Mouse (Mus musculus): ENCODE results near the gene Disp2.

Disp2 gene

DNA sequence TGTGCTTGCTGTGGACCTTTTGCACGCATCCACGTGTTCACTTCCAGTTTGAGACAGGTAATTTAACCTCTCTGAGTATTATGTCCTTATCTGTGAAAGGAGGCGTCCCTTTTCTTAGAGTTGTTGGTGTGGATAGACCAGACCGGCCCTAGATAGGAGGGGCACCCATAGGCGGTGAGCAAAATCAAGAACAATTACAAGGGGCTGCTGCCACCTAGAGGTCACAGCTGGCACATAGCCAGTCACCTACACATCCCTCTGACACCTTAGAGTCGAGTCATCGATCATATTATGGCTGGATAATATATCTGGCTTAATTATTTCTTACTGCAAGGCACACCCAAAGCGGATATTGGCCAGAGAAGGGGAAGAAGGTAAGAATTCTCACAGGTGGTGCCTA, 19.7 kb upstream of the Disp2 start:
- 47% methylated on average over 8 of the region's 8 CpGs for WGBS

DNA sequence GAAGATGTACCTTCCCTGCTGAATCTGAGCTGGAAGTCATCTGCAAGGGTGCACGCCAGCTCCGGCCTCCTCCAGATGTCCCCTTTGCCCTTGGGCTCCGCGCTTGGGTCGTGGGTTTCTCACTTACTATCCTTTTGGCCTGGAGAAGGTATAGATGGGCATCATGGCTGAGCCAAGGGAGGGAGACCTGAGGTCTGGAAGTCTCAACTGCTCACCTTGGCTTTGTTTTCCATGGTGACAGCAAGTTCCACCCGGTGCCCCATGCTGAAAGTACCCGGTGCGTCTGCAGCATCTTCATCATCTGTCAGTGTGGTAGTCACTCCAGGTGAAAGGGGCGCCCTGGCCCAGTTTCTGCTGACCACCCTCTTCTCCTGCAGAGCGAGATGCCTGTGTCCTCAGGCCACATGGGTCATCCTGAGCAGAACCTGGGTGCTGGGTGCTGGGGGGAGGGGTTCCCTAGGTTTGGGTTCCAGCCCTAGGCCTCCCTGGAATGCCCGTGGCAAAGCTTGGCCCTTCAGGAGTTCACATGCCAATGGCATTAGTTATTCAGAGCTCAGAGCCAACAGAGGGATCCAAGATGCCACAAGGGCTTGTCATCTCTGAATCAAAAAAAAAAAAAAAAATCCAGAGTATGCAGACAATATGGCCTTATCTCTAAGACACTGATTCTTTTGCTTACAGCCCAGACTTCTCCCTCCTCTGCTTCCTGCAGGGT, 19.1 kb upstream of the Disp2 start:
- WGBS: 90% methylated on average over 11 of the region's 11 CpGs

DNA sequence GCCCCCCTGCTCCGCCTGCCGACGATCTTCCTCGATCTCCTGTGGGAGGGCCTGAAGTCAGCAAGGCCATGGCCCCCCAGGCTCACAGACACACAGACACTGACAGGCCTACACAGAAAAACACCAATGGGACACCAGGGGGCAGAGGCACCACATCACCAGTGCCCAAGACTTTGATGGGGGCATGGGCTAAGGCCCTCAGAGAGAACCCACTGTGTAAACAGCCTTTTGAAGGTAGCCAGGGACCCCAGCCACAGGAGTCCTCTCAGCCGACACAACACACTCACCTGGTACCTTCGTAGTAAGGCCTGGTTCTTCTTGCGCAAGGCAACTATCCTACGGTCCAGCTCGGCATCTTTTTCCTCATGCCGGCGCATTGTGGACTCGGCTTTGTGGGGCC, 18.2 kb upstream of the Disp2 start:
- WGBS: 85% methylated on average over 12 of the region's 12 CpGs

DNA sequence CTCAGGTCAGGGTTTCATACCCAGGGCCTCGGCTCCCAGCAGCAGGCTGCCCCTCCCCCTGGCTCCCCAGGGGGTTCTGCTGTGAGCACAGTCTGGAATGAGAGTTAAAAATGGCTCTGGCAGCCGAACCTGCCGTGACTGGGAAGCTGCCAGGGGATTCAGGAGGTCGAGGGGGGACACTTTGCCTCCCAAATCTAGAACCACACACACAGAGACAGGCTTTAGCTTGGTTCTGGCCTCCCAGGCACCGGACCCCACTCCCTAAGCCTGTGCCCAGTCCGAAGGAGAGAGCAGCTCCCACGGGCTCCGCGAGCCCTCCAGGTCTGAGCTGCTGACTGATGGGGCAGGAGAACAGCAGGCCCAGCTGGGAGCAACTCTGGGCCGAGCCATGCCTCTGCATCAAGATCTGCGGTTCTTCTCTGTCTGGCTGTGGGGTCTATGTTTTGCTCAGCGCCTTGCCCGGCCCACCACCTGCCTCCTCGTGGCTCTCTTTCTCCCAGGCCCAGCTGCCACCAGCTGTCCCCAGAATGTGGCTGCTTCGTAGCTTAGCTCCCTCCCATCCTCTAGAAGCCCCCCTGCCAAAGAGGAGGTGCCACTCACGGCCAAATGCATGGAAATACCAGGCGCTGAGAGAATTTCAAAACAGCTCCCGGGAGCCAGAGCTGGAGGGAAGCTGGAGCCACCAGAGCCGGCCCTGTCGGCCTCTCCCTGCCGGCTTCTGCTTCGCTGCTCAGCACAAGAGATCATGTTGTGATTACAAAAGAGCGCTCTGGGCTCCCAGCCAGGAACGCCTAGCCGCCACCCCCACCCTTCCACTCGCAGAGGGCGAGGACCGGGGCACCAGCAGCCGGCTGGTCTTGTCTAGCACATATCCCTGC, 17.4 kb upstream of the Disp2 start, which contains the start of gene Ccdc9b:
Gene Ccdc9b, minus strand, starts transcription at position 756 of the 878 bp plus-strand sequence.
- WGBS: 10% methylated on average over 29 of the region's 29 CpGs

DNA sequence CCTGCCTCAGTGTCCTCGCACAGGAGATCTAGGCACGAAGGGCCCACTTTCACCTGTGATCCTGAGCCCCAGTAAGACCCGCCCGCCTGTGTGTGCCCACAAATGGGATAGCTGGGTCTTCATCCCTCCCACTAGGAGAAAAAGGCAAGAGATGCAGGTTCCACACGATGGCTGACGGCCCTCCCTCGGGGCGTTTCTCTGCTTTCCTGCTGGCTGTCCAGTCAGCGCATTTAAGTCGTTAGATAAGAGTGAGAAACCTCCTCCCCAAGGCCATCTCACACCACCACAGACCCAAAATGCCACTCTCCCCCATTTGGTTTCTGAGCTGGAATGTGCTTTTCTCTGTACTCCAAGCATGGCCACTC, 16.8 kb upstream of the Disp2 start:
- WGBS: 32% methylated on average over 10 of the region's 10 CpGs

DNA sequence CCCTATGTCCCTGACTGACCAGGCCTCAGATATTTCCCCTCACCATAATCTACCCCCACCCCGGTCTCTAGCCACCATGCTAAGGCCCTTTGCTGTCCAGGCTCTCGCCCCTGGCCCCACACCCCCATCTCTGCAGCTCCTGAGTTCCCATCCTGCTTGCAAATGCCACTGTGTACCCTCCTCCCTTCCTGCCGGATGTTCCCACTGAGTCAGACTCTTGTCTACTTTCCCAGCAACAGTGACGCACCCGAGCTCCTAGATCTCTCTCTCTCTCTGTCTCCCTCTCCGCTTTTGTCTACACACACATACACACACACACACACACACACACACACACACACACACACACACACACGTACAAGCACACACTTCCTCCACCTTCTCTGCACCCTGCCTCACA, 16.1 kb upstream of the Disp2 start:
- 43% methylated on average over 7 of the region's 7 CpGs for WGBS

DNA sequence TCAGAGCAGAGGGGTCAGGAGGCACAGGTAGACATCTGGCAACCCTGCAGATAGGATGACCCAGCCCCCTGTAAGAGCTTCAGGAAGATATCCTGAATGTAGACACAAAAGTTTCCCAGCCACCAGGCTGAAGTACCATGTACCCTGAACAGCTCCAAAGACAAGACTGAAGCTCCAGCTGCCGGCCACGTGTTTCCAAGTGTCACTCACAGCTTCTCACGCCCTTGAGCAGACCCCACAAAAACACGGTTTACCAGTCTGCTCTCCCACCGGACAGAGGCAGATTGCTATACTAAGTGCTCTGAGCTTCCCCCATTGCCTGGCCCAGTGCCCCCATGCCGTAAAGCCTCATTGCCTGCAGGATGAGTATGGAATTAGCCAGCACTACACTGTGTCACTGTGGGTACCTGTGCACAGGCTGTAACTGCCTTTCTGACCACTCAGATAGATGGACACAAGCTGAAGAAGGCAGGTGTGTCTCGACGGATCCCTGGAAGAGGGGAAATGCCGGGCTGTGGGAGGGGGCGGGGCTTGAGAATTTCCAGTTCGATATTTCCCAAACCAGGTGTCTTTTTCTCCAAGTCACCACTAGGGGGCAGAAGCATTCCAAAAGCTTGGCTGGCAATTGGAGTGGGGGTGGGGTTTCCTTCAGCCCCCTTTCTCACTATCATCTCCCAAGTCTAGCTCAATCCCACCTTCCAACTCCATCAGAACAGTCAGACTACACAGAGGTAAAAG, 15.3 kb upstream of the Disp2 start:
- 22% methylated on average over 11 of the region's 11 CpGs for WGBS

DNA sequence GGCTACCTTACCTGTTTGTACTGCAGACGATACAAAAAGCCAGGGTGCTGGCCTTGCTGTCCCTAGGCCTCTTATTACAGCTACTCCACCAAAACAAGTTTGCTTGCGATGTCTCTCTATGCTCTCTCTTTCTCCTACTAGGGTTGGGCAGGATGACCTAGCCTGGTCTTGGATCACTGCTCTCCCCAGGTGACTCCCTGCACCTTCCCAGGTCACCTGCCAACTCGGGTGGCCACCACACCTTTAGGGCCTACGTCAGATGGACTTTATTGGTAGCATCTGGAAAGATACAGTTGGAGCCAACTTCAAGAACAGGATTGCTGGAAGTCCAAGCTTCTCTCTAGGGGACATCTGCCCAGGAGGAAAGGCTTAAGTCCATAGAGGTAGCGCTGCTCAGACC, 14.6 kb upstream of the Disp2 start:
- 90% methylated on average over 5 of the region's 5 CpGs for WGBS

DNA sequence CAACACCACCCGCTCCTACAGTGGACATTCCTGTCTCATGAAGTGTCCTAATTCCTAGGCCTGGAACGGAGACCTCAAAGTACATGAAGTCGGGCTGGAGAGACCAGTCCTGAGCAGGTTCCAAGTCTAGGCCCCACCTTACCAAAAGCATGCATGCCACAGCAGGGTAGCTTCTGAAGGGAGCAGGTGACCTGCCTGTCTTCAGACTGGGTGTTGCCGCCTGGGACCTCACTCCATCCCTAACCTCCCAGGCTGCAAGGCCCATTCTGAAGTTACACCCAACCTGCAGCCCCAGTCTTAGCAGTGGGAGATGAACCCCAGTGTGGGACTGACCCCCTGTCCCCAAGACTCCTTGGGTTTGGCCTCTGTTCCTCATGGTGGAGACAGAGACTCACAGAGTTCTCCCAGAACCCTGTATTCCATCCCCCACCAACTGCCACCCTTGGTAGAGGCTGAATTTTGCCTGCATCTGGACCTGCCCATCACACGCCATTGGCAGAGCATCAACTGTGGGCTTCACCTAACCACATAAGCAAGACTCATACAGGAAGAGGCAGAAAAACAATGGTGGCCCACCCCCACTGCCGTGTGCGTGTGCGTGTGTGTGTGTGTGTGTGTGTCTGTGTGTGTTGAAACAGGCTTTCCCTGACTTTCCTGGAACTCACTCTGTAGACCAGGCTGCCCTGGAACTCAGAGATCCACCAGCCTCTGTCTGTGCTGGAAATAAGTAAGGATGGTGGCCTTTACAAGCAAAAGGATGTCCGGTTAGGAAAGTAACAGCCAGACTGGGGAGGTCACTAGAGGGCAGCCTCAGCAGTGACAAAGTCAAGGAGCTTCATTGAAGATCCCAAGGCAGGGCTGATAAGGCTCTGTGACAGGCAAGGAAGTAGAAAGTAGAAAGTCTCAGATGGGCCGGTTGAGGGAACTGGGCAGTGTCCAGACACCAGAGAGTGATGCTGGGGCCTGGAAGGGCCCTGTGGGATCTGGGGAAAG, 13.2 kb upstream of the Disp2 start:
- WGBS: 85% methylated on average over 10 of the region's 10 CpGs

DNA sequence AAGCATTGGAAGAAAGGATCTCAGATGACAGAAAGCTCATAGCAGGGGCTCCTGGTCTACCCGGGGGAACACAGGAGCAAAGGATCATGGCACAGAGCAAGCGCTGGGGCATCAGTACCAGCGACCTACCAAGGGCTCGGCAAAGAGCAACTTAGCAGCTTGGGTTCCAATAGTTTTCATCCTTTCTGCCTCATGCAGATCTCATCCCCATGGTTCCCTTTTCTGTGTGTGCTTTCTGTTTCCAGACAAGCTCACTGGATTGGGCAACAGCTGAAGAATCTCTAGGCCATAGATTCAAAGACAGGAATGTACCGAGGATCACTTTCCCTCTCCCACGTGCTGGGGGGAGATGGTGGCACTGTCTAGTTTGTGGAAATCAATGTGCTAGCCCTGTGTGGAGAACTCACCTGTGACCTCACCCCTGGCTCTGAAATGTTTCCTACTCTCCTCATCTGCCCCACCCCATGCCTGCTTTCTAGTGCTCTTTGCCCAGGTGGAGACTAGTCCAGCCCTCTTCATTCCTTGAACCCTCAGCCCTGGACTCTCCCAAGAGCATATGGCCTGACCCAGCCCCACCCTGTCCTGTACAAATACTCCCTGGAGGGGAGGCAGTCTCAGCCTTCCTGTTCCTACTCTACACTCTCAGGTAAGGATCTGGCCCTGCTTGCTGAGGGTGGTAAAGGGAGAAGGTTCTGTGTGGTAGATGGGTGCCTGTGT, 7.2 kb upstream of the Disp2 start, which contains the start of gene Phgr1:
Gene Phgr1, plus strand, starts transcription at position 612 of the 717 bp plus-strand sequence.
- WGBS: 84% methylated on average over 6 of the region's 6 CpGs

DNA sequence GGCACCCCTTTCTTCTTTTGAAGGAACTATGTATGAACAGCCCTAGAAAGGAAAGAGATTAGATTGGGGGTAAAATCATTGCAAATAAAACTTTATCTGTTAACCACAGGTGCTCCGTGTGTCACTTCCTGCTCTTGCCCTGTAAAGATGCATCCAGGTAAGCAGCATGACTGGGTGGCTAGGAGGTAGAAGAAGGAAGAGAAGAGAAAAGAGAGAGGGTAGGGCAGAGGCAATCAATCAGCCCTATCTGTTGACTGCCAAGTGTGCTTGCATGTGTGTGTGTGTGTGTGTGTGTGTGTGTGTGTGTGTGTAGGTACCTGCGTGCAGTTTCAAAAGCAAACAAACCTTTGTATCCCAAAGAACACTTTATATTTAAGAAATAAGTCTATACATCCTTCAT, 5.0 kb upstream of the Disp2 start:
- WGBS: 96% methylated on average over 2 of the region's 2 CpGs

DNA sequence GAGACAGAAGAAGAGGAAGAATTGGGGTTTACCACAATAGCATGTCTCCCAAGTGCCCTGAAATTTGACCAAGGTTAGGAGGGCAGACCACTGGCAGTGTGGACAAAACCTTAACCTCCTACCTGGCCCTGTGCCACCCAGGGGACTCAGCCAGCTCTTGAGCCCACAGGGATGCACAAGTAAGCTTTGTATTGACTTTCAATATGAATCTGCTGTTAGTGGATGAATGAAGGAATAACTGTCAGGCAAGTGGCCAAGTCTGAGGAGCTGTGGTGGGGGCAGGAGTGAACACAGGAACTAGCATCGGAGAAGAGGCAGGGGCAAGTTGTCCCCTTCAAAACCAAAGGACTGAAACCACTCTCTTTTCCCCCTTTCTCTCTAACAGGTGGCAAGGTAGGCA, 4.1 kb upstream of the Disp2 start:
- WGBS: 38% methylated on average over 1 of the region's 1 CpGs

DNA sequence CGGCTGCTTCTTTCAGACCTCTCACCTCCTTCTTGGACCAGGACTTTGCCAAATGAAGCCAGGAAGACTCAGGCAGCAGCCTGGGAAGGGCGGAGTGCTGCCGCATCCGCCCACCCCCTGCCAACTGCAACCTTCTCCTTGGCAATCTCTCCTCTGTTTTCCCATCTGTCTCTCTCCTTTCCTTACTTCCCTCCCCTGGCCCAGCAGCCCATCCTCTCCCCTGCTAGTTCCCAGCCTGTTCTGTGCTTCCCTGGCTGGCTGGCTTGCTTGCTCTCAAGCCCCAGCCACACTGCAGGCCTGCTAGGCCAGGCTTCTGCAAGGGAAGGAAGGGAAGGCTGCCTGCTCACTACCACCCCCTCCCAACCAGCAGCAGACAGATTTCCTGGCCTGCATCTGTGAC, 3.7 kb upstream of the Disp2 start:
- WGBS: 28% methylated on average over 4 of the region's 4 CpGs

DNA sequence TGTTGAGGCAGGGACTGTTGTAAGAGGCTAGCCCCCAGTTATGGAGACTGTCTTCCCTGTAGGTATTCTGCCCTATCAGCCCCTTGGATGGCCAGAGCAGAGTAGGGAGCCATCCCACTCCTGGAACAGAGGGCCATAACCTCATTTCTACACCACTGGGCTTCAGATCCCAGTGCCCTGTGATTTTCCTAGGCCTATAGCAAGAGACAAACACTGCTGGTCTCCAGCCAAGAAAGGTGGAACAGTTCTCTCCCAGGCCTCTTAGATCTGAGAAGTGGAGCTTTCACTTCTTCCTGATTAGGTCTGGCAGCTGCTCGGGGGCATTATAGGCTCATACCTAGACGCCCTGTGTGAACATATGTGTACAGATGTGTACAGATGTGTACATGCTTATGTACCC, 3.2 kb upstream of the Disp2 start:
- WGBS: 79% methylated on average over 2 of the region's 2 CpGs

DNA sequence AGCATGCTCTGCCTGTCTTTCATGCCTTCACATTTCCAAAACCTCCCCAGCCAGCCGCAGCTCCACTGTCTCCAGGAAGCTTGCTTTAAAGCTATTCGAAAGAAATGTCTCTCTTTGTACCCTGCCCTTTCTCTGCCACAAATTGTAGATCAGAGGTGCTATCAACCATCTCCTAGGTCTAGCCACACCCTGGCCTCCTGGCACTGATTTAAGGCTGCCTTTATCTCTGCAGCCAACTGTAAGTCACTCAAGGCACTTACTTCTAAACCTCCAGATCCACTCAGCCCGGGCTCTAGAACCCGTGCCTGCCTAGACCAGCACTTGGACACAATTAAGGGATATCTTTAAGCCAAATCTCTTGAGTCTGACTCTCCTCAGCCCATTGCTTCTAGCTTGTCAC, 1.1 kb upstream of the Disp2 start:
- WGBS: 88% methylated on average over 4 of the region's 4 CpGs

DNA sequence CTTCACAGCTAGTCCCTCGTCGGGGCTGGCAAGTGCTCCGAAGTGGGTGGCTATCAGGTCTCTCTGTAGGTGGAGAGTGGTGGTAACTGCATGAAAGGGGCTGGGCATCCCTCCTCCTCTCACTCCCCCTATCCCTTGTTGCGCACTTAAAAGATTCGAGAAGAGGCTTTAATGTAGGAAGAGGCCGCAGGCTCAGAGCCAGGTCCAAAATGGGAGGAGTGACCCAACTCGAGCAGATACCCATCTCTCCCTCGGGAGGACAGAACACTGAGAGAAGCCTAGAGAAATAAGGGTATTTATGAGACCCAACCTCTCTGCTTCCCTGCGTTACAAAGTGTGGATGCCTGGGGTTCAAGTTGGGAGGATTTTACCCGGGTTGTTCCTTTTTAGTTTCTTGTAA, 454 bp upstream of the Disp2 start:
- WGBS: 8% methylated on average over 10 of the region's 10 CpGs

DNA sequence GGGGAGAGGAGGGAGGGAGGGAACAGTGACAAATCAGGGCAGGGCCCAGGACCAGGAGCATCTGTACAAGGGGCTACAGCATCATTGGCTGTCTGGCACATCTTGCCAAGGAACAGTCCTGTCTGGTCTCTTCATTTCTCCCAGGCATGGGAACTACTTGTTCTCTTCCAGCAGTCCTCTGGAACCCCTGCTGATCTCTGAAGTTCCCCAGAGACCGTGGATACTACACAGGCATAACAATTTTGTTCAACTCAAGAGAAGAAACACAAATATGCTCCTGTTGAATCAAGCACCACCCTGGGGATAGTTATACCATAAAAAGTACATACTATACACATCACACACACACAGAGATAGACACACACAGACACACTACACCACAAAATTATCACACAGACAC, 1.6 kb downstream of the Disp2 start:
- WGBS: 59% methylated on average over 1 of the region's 1 CpGs

DNA sequence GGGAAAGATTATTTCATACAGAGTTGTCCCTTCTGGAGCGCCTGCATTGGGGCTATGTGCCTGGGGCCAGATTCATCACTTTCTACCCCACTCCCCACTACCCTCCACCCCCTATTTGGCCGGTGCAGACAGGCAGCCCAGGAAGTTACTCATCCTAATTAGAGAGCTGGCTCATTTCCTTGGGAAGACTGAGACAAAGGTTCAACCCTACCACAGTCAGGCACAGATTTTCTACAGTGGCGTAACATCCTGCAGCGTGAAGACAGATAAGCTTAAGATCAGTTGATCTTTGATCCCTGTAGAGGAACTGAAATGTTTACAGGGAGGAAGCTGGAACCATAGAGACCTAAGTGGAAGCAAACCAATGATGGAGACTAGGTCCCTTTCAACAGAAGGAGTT, 2.8 kb downstream of the Disp2 start:
- 60% methylated on average over 4 of the region's 4 CpGs for WGBS

DNA sequence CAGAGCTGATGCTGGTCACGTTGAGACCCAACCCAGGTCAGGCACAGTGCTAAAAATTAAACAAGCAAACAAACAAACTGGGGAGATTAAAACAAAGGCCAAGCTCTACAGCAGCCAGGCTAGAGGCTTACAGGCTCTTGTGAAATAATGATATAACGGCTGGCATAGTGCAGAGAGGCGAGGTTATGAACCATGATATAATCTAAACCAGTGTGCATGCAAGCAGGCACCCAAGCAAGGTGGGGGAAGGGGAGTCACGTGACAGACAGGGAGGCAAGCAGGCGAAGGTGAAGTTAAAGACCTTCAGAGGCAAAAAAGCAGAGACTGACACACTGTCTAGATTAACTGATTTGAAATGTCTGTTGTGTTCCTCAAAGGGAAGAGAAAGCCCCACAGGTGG, 3.6 kb downstream of the Disp2 start:
- WGBS: 71% methylated on average over 5 of the region's 5 CpGs

DNA sequence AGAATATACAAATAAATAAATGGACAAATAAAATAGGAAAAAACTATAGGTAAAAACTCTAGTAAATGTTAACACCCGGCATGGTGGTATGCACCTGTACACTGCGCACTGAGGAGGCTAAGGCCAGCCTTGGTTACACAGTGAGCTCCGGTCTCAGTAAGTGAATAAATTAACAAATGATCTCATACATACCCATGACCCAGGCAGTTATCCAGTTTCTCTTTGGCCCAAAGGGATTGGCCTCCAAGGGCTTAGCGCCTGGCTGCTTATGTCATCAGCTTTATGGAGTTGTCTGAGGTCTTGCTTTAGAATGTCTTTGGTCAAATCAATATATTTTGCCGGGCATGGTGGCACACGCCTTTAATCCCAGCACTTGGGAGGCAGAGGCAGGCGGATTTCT, 4.1 kb downstream of the Disp2 start:
- WGBS: 89% methylated on average over 7 of the region's 7 CpGs

DNA sequence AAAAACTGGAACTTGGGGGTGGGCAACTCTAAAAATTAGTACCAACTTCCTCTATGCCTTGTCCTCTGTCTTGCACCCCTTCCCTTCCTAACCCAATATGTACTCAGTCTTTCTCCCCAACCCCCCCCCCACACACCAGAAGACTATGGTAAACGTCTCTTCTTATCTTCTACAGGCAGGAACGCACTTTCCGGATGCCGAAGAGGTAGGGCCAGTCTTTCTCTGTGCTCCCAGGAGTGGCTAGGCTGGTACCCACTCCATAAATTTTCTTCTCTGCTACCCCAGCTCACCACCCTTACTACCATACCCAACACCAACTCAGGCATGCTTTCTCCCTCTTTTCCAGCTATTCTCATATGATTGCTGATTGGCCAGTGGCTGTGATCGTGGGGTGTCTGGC, 7.0 kb downstream of the Disp2 start:
- 86% methylated on average over 5 of the region's 5 CpGs for WGBS
